Mouse (Mus musculus): ENCODE data around the gene Uggt2.
A peak's percentile ranks its signal among the peaks of the same experiment; 100 is the strongest.

Uggt2 gene

GRCm38 (mm10) chr14:119098851-119099569 is at the start of gene Uggt2:
Gene Uggt2, minus strand, starts transcription at chr14:119099430.
- DNase-seq (ENCODE audit: low spot score) = peak; percentile 82

- no peak for DNase-seq (ENCODE audit: low spot score)
Measured at GRCm38 (mm10) chr14:119139381-119139950, 40.2 kb upstream of the Uggt2 start.

- peak; percentile 4 for DNase-seq (ENCODE audit: low spot score)
Measured at GRCm38 (mm10) chr14:119138786-119139100, 39.5 kb upstream of the Uggt2 start.

- DNase-seq (ENCODE audit: low spot score) = no peak
Measured at GRCm38 (mm10) chr14:119137906-119138785, 38.9 kb upstream of the Uggt2 start, which contains the start of gene Hs6st3. Gene Hs6st3, plus strand, starts transcription at chr14:119138341.

GRCm38 (mm10) chr14:119137512-119137905 is 38.3 kb upstream of the Uggt2 start:
- peak; percentile 45 for DNase-seq (ENCODE audit: low spot score)

DNA sequence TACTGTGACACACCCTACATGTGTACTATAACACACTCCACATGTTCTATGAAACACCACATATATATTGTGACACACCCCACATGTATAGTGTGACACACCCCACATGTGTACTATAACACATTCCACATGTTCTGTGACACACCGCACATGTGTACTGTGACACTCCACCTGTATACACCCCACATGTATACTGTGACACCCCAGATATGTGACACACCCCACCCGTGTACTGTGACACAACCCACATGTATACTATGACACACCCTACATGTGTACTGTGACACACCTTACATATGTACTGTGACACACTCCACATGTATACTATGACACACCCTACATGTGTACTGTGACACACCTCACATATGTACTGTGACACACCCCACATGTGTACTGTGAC is 28.1 kb upstream of the Uggt2 start:
- no peak for DNase-seq (ENCODE audit: low spot score)

DNA sequence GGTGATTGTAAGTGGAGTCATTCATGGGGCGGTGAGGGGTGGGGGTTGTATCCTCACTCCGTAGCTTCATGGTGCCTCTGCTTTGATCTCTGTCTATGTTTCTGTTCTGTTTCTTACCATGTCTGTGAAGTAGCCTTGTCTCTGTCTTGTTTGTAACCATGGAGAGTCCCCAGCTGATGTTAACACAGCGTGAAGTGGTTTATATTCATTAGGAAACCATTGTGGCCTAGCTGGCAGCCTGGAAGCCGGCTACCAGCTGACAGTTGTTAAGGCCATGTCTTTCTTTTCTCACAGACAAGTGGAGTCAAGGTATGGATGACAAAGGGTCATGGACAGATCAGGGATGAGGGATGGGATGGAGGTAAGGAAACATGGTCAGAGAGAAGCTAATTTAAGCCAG is 26.6 kb upstream of the Uggt2 start:
- DNase-seq (ENCODE audit: low spot score) = no peak

DNA sequence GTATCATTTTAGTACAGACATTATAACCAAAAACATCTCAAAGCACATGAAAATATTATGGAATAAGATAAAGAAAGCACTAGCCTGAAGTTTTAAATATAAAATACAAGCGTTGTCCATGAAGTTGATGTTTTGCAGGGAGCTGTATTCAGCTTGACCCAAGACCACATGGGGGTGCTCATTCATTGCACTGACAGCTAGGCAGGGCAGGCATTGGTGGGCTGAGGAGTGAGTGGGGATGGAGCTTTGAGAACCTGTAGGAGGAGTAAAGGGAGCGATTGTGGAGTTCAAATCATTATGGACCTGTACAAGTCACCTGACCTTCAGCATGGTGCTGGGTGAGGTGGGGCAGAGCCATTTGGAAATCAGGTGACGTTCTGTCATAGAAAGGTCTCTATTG is 24.8 kb upstream of the Uggt2 start:
- no peak for DNase-seq (ENCODE audit: low spot score)

GRCm38 (mm10) chr14:119123582-119123981 is 24.4 kb upstream of the Uggt2 start:
- no peak for DNase-seq (ENCODE audit: low spot score)

GRCm38 (mm10) chr14:119112558-119112957 is 13.3 kb upstream of the Uggt2 start:
- DNase-seq (ENCODE audit: low spot score) = no peak

DNA sequence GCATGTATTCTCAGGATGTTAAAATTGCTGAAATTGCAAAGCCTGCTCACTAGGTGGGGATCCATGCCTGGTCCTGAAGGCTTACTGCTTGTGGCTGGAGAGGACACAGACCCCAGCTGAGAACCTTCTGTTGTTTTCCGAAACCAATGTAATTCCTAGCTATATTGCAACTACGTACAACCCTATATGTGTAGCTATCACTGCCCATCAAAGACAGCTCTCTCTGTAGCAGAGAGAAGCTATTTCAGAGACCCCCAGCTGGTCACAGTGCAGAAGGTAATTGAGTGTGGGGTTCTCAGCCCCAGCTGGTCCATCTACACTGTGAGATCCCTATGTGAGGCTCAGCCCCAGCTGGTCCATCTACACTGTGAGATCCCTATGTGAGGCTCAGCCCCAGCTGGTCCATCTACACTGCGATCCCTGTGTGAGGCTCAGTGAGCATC is 10.6 kb upstream of the Uggt2 start:
- no peak for DNase-seq (ENCODE audit: low spot score)

- DNase-seq (ENCODE audit: low spot score) = no peak
Measured at GRCm38 (mm10) chr14:119108776-119109301, 9.6 kb upstream of the Uggt2 start.

DNA sequence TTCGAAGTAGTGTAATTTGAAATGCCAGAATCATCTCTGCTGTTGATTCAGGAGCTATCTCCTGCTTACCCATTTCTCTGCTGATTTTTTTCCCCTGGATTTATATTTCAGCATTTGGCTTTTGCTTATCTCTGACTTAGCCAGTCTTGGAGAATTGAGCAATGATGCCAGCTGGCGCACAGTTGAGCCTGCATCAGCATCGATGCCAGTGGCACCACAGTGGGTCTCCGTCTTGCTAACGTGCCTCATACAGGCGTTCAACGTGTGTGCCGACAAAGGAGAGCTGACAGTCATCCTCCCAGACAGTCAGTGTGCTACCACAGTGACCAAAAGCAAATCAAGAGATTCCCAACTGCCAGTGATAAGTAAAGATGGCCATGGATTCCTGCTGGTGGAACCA is 8.4 kb upstream of the Uggt2 start:
- DNase-seq (ENCODE audit: low spot score) = no peak

DNA sequence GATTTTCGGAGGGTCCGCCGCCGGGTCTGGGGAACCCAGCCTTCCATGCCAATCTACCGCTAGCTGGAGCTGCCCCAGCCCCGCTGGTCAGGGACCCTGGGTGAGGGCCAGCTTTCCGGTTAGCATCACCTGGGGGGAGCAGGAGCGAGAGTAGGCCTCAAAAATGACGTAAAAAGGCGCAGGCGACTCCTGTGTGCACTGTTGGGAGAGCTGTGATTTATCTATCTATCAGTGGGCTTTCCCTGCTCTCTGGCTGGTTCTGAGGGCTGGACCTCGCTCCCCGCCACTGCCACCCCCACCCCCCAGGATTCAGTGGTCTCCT is 301 bp upstream of the Uggt2 start:
- DNase-seq (ENCODE audit: low spot score) = no peak

GRCm38 (mm10) chr14:119061811-119062210 is 37.4 kb downstream of the Uggt2 start:
- no peak for DNase-seq (ENCODE audit: low spot score)

- no peak for DNase-seq (ENCODE audit: low spot score)
Measured at GRCm38 (mm10) chr14:119060682-119061081, 38.5 kb downstream of the Uggt2 start.

DNA sequence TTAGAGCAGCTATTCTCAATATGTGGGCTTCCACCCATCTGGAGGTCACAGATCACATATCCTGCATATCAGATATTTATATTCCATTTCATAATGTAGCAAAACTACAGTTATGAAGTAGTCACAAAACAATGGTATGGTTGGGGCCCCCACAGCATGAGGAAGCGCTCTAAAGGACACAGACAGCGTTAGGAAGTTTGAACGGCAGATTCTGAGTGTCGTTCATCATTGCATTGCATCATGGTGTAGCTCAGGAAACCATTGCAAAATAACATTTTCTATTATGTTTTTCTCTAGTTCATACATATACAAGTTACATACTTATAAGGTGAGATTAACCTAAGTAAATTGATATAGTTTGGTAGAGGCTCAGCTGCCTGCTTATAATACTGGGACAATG is 42.2 kb downstream of the Uggt2 start:
- DNase-seq (ENCODE audit: low spot score) = no peak

DNA sequence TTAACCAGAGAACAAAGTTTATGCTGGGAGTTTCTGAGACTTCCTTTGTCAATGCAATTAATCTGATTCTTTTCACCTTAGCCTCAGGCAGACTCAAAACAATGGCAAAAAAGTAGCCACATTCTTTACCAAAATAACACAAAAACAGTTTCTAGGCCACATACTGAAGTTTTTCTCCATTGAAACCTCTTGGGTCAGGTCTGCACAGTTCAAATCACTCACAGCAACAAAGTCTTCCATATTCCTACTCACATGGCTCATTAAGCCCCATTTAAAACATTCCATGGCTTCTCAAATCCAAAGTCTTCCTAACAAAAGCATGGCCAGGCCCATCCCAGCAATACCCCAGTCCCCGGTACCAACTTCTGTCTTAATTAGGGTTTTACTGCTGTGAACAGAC is 46.3 kb downstream of the Uggt2 start:
- no peak for DNase-seq (ENCODE audit: low spot score)

DNA sequence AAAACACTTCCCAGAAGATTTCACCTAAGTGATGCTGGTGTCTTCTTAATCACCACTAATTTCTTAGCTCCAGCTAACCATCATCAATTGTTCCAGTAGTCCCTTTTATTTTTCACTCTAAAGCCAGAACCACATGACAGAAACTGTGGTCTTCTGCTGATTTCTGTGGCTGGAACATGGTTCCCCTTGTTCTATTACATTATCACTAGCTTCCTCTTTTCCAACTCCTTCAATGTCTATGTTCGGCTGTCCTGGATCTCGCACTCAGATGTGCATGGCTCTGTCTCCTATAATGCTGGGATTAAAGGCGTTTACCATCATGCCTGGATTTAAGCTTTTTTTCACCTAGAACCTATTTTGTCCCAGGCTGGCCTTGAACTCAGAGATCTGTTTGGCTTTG is 46.9 kb downstream of the Uggt2 start:
- DNase-seq (ENCODE audit: low spot score) = no peak

DNA sequence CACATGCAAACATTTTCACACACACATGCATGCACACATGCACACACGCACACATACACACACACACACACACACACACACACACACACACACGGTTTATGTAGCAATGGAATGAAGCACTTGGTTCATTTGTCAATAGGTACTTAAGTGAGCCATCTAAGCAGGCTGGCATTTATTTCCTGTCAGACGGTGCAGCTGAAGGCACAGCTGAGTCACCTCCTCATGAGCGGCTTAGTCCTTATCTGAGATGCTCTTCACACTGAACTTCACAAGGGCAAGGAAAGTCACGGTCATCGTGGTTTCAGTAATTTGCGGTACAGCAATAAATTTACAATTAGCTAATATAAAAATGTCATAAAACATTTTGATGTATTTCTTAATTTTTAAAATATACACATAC is 55.5 kb downstream of the Uggt2 start:
- no peak for DNase-seq (ENCODE audit: low spot score)

DNA sequence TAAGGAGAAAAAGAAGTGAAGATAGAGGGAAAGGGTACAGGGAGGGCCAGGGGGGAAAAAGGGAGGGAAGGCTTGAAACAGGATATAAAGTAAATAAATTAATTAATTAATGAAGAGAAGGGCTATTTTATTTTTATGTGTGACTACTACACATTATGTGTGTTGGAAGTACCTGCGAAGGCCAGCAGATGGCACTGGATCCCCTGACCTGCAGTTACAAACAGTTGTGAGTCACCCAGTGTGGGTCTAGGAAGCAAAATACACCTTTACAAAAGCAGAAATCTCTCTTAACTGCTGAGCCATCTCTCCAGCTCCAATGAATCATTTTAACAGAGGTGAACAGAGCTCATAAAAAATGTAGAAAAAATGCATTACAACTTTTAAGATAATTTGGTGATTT is 59.0 kb downstream of the Uggt2 start:
- DNase-seq (ENCODE audit: low spot score) = peak; percentile 61

DNA sequence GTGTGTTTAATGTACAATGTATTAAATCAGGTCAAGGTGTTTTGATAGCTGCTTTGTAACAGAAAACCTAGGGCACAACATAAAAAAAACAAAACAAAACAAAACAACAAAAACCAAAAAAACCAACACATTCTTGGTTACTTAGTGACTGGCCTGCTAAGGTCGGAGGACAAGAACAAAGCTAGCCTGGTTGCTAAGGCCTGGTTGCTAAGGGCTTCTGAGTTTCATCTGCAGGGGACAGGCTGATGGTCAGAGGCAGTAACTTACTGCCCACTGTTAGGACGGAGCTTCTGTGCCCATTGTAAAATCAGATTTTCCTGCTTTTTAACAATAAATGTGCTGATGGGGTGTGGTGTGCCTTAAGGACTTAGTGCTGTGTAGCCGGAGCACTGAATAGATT is 61.5 kb downstream of the Uggt2 start:
- DNase-seq (ENCODE audit: low spot score) = no peak

- no peak for DNase-seq (ENCODE audit: low spot score)
Measured at GRCm38 (mm10) chr14:119037076-119037683, 62.0 kb downstream of the Uggt2 start.

All from urinary bladder, postnatal 14 days (tissue).